ENCODE assay signal across 9 mouse cellular contexts in genomic region chr2:26494991-26495390, GRCm38 (mm10). TPM values are rescaled to one million over a fixed set of nuclear protein-coding genes. Genes with fewer than 3 reads are reported as not detected.
A peak's percentile ranks its signal among the peaks of the same experiment; 100 is the strongest.
DNase-seq lines count a peak whose midpoint lies in the region; ATAC-seq lines count a peak whose summit lies in the region.
"Had no signal": no experiment of that assay in that cellular context is flagged by ENCODE, and none has a peak within 500 bp of the region (broad histone marks: within the 10 kb centered on the region; RNA-seq: fewer than 3 reads in every experiment).

No protein-coding gene starts in this region.

- no peak overlapping the region; the same call in 1 of the 2 replicates for H3K9ac ChIP-seq in heart, embryonic 16.5 days (ENCODE audit: low read length)
- H3K9ac ChIP-seq in midbrain, embryonic 13.5 days (replicated peaks) = no peak overlapping the region
- no peak overlapping the region for H3K9ac ChIP-seq in midbrain, embryonic 15.5 days
- no peak overlapping the region for H3K9ac ChIP-seq in hindbrain, embryonic 14.5 days
- no peak overlapping the region for H3K9ac ChIP-seq in neural tube, embryonic 15.5 days (replicated peaks)

- H3K36me3 ChIP-seq in heart, embryonic 16.5 days (ENCODE audit: control insufficient read depth, insufficient read depth) = 0 out of 2 replicates have a peak, but pooled peaks cover 4% of the 10 kb centered on the region
- H3K36me3 ChIP-seq in midbrain, embryonic 13.5 days = no peaks in the 10 kb centered on the region
- no peaks in the 10 kb centered on the region for H3K36me3 ChIP-seq in midbrain, embryonic 15.5 days (replicated peaks)
- H3K36me3 ChIP-seq in hindbrain, embryonic 14.5 days (replicated peaks; ENCODE audit: control insufficient read depth, insufficient read depth) = no peaks in the 10 kb centered on the region
- no peaks in the 10 kb centered on the region for H3K36me3 ChIP-seq in neural tube, embryonic 15.5 days

- H3K4me1 ChIP-seq in heart, embryonic 16.5 days (ENCODE audit: control insufficient read depth, insufficient read depth, low read length) = peaks cover 77% of the 10 kb centered on the region
- peaks cover 100% of the 10 kb centered on the region for H3K4me1 ChIP-seq in midbrain, embryonic 13.5 days (replicated peaks)
- H3K4me1 ChIP-seq in midbrain, embryonic 15.5 days = peaks cover 85% of the 10 kb centered on the region
- H3K4me1 ChIP-seq in hindbrain, embryonic 14.5 days (replicated peaks; ENCODE audit: control insufficient read depth, insufficient read depth, low read length) = peaks cover 87% of the 10 kb centered on the region
- H3K4me1 ChIP-seq in neural tube, embryonic 15.5 days = peaks cover 97% of the 10 kb centered on the region

- H3K4me2 ChIP-seq in heart, embryonic 16.5 days (ENCODE audit: low read depth, low read length) = peak overlapping the region; percentile 51
- no peak overlapping the region for H3K4me2 ChIP-seq in midbrain, embryonic 13.5 days (replicated peaks)
- H3K4me2 ChIP-seq in midbrain, embryonic 15.5 days = no peak overlapping the region
- peak overlapping the region; percentile 37 for H3K4me2 ChIP-seq in hindbrain, embryonic 14.5 days (replicated peaks)
- peak overlapping the region; percentile 33 for H3K4me2 ChIP-seq in neural tube, embryonic 15.5 days

- no peak for ATAC-seq in heart, embryonic 16.5 days (replicated peaks; ENCODE audit: extremely low read depth, insufficient read depth, low FRiP score)
- no peak for ATAC-seq in midbrain, embryonic 13.5 days
- ATAC-seq in midbrain, embryonic 15.5 days (replicated peaks) = no peak
- ATAC-seq in hindbrain, embryonic 14.5 days (ENCODE audit: low FRiP score) = no peak
- ATAC-seq in neural tube, embryonic 15.5 days (ENCODE audit: low FRiP score) = no peak

- no peaks in the 10 kb centered on the region for H3K9me3 ChIP-seq in heart, embryonic 16.5 days (replicated peaks; ENCODE audit: control insufficient read depth, low read length)
- no peaks in the 10 kb centered on the region for H3K9me3 ChIP-seq in midbrain, embryonic 13.5 days
- no peaks in the 10 kb centered on the region for H3K9me3 ChIP-seq in midbrain, embryonic 15.5 days
- H3K9me3 ChIP-seq in hindbrain, embryonic 14.5 days (ENCODE audit: control insufficient read depth, low read length) = no peaks in the 10 kb centered on the region
- H3K9me3 ChIP-seq in neural tube, embryonic 15.5 days (replicated peaks) = no peaks in the 10 kb centered on the region

- intact Hi-C loops in heart, postnatal 25 days (cut with DNase I) = loop anchor here (5.0 kb wide), 1 partner anchor 52 kb away; no protein-coding TSS in a partner anchor

- peak overlapping the region; percentile 88 for H3K27ac ChIP-seq in heart, embryonic 16.5 days (ENCODE audit: low read length)
- peak overlapping the region; percentile 95; the same call in 1 of the 2 replicates for H3K27ac ChIP-seq in midbrain, embryonic 13.5 days
- no peak overlapping the region; the same call in 1 of the 2 replicates for H3K27ac ChIP-seq in midbrain, embryonic 15.5 days
- peak overlapping the region; percentile 85; the same call in 1 of the 2 replicates for H3K27ac ChIP-seq in hindbrain, embryonic 14.5 days
- H3K27ac ChIP-seq in neural tube, embryonic 15.5 days (replicated peaks) = peak overlapping the region; percentile 67

- 54% methylated on average over 5 of the region's 5 CpGs for WGBS in heart, embryonic 16.5 days
- 89% methylated on average over 5 of the region's 5 CpGs for WGBS in midbrain, embryonic 13.5 days
- WGBS in midbrain, embryonic 15.5 days = 72% methylated on average over 5 of the region's 5 CpGs
- 81% methylated on average over 5 of the region's 5 CpGs for WGBS in hindbrain, embryonic 14.5 days
- 64% methylated on average over 5 of the region's 5 CpGs for WGBS in neural tube, embryonic 15.5 days

- H3K4me3 ChIP-seq in heart, embryonic 16.5 days (ENCODE audit: low read length) = peak overlapping the region; percentile 13; the same call in 1 of the 2 replicates
- H3K4me3 ChIP-seq in midbrain, embryonic 13.5 days (replicated peaks) = no peak overlapping the region
- H3K4me3 ChIP-seq in midbrain, embryonic 15.5 days = no peak overlapping the region
- no peak overlapping the region for H3K4me3 ChIP-seq in hindbrain, embryonic 14.5 days (replicated peaks; ENCODE audit: low read length)
- H3K4me3 ChIP-seq in neural tube, embryonic 15.5 days (replicated peaks) = no peak overlapping the region

- H3K27me3 ChIP-seq in heart, embryonic 16.5 days (ENCODE audit: control insufficient read depth, insufficient read depth, low read length) = no peaks in the 10 kb centered on the region
- H3K27me3 ChIP-seq in midbrain, embryonic 13.5 days = no peaks in the 10 kb centered on the region
- H3K27me3 ChIP-seq in midbrain, embryonic 15.5 days (replicated peaks) = no peaks in the 10 kb centered on the region
- H3K27me3 ChIP-seq in hindbrain, embryonic 14.5 days (ENCODE audit: control insufficient read depth, insufficient read depth, low read length) = no peaks in the 10 kb centered on the region
- no peaks in the 10 kb centered on the region for H3K27me3 ChIP-seq in neural tube, embryonic 15.5 days (replicated peaks)

- DNase-seq in heart, postnatal 25 days (ENCODE audit: low spot score) = no peak
- no peak for DNase-seq in hindbrain, embryonic 14.5 days (ENCODE audit: low spot score)
- no peak for DNase-seq in ovary, adult 18-20 months (ENCODE audit: low spot score)
- no peak for DNase-seq in layer of hippocampus, postnatal 36 days
- DNase-seq: cerebellum, adult 2 months had no signal

RNA-seq across cellular contexts. Expression of gene Notch1, which starts 21.5 kb away (rescaled TPM):
- polyA plus RNA-seq in heart, embryonic 16.5 days (2015; fragmentation: Nextera tagmentation; extraction: Ambion mirVana) = 17.9 and 21.8 TPM in 2 replicates
- 10 to 100 TPM; 27.5 to 32.3 TPM for total RNA-seq in heart, postnatal 25 days (2021)
- 21.4 and 27.9 TPM in 2 replicates for polyA plus RNA-seq in midbrain, embryonic 13.5 days (2015; fragmentation: Nextera tagmentation; extraction: Ambion mirVana)
- 15.6 and 17.6 TPM in 2 replicates for polyA plus RNA-seq in midbrain, embryonic 15.5 days (2015; fragmentation: Nextera tagmentation; extraction: Ambion mirVana)
- polyA plus RNA-seq in hindbrain, embryonic 14.5 days (2014; fragmentation: Nextera tagmentation; extraction: Ambion mirVana) = 23.3 and 25.6 TPM in 2 replicates
- 11.7 and 22.6 TPM in 2 replicates for polyA plus RNA-seq in neural tube, embryonic 15.5 days (2015; fragmentation: Nextera tagmentation; extraction: Ambion mirVana)
- total RNA-seq in layer of hippocampus, postnatal 36 days (2021) = 10 to 100 TPM; 30.4 to 31.4 TPM

RNA-seq across cellular contexts. Expression of gene Sec16a, which starts 50.0 kb away (rescaled TPM):
- polyA plus RNA-seq in heart, embryonic 16.5 days (2015; fragmentation: Nextera tagmentation; extraction: Ambion mirVana) = 14.5 and 14.8 TPM in 2 replicates
- 10 to 100 TPM; 34.9 to 38.8 TPM for total RNA-seq in heart, postnatal 25 days (2021)
- 21.3 and 22.8 TPM in 2 replicates for polyA plus RNA-seq in midbrain, embryonic 13.5 days (2015; fragmentation: Nextera tagmentation; extraction: Ambion mirVana)
- polyA plus RNA-seq in midbrain, embryonic 15.5 days (2015; fragmentation: Nextera tagmentation; extraction: Ambion mirVana) = 21.3 and 21.5 TPM in 2 replicates
- polyA plus RNA-seq in hindbrain, embryonic 14.5 days (2014; fragmentation: Nextera tagmentation; extraction: Ambion mirVana) = 29.1 and 30.0 TPM in 2 replicates
- 16.7 and 17.2 TPM in 2 replicates for polyA plus RNA-seq in neural tube, embryonic 15.5 days (2015; fragmentation: Nextera tagmentation; extraction: Ambion mirVana)
- total RNA-seq in layer of hippocampus, postnatal 36 days (2021) = 10 to 100 TPM; 52.9 to 57.5 TPM

Comparison
In these comparisons a context has a peak if more than half of its experiments do, and no peak if none do; other contexts are left out.
1. H3K4me2 ChIP-seq: peak in heart, embryonic 16.5 days (single experiment), hindbrain, embryonic 14.5 days (single experiment) and neural tube, embryonic 15.5 days (single experiment); none in midbrain, embryonic 13.5 days (single experiment) and midbrain, embryonic 15.5 days (single experiment).